Mouse (Mus musculus): Measurements from ENCODE around the gene Olfr45. TPM values are rescaled to one million over a fixed set of nuclear protein-coding genes. Genes with fewer than 3 reads are reported as not detected.
"Not testable (repeated sequence)": the region's sequence is repeated elsewhere in the genome, so short reads cannot be mapped to it uniquely, and the experiment has no call there.

The Olfr45 gene
- polyA plus RNA-seq (2011; ENCODE audit: insufficient read length, low read depth, missing spikeins) = not detected in 2 replicates

DNA sequence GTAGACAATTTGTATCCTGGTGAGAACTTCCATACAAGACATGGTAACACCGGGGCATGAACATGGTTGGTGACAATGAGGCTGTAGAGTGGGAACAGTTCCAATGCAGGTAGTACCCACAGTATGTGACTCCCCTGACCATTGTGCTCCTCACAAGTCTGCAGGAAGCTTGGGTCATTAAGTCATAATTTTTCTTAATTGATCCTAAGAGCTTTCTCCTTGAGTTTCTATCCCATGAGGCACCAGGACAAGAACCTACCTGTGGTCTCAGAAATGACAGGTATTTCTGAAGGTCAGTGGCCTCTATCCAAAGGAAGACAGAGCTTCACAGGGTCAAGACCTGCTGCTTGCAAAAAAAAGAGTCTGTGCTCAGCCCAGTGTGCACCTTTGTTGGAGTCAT is at the start of gene Olfr45:
Gene Olfr45, plus strand, starts transcription at position 301 of the 400 bp plus-strand sequence.
- TF ChIP-seq POLR2A (IDR thresholded peaks at IDR 0.05; ENCODE audit: low read depth, low read length) (no peak), CTCF (IDR thresholded peaks at IDR 0.05; ENCODE audit: borderline replicate concordance, insufficient read depth, low read length) (no peak)
- Histone ChIP-seq H3K4me1 (ENCODE audit: control insufficient read depth, insufficient read depth, low read length) (no peaks in the 10 kb centered on the region), H3K27ac (ENCODE audit: insufficient read depth, low read length) (no peak within 1 kb of the TSS), H3K4me3 (ENCODE audit: insufficient read depth, low read length) (no peak within 1 kb of the TSS)

DNA sequence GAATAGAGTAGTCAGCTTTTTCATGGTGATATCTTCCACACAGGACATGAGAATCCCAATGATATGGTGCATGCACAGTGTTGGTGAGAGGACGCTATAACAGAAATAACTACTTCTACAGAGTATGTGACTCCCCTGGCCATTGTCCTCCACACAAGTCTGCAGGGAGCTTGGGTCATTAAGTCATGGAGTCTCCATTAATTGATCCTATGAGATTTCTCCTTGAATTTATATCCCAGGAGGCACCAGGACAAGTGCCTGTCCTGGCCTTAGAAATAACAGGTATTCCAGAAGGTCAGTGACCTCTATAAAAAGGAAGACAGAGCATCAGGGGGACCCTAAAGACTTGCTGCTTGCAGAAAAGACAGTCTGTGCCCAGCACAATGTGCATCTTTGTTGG is 35.6 kb upstream of the Olfr45 start, which contains the start of gene Olfr53:
Gene Olfr53, plus strand, starts transcription at position 301 of the 400 bp plus-strand sequence.
- TF ChIP-seq POLR2A (IDR thresholded peaks at IDR 0.05; ENCODE audit: low read depth, low read length) (no peak), CTCF (IDR thresholded peaks at IDR 0.05; ENCODE audit: borderline replicate concordance, insufficient read depth, low read length) (no peak)
- Histone ChIP-seq H3K4me3 (ENCODE audit: insufficient read depth, low read length) (no peak within 1 kb of the TSS), H3K27ac (ENCODE audit: insufficient read depth, low read length) (no peak within 1 kb of the TSS), H3K4me1 (ENCODE audit: control insufficient read depth, insufficient read depth, low read length) (no peaks in the 10 kb centered on the region)

DNA sequence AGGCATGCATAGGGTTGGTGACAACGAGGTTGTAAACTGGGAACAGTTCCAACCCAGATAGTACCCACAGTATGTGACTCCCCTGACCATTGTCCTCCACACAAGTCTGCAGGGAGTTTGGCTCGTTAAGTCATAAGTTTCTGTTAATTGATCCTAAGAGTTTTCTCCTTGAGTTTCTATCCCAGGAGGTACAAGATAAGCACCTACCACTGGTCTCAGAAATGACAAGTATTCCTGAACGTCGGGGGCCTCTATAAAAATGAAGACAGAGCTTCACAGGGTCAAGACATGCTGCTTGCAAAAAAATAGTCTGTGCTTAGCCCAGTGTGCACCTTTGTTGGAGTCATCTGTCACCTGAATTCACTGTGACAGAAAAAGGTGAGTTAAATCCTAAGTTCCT is 22.1 kb upstream of the Olfr45 start, which contains the start of gene Olfr539:
Gene Olfr539, plus strand, starts transcription at position 301 of the 400 bp plus-strand sequence.
- no peak within 1 kb of the TSS for H3K4me3 ChIP-seq (ENCODE audit: insufficient read depth, low read length)
- H3K4me1 ChIP-seq (ENCODE audit: control insufficient read depth, insufficient read depth, low read length) = no peaks in the 10 kb centered on the region
- TF ChIP-seq POLR2A (IDR thresholded peaks at IDR 0.05; ENCODE audit: low read depth, low read length) (no peak), CTCF (IDR thresholded peaks at IDR 0.05; ENCODE audit: borderline replicate concordance, insufficient read depth, low read length) (no peak)
- no peak within 1 kb of the TSS for H3K27ac ChIP-seq (ENCODE audit: insufficient read depth, low read length)

DNA sequence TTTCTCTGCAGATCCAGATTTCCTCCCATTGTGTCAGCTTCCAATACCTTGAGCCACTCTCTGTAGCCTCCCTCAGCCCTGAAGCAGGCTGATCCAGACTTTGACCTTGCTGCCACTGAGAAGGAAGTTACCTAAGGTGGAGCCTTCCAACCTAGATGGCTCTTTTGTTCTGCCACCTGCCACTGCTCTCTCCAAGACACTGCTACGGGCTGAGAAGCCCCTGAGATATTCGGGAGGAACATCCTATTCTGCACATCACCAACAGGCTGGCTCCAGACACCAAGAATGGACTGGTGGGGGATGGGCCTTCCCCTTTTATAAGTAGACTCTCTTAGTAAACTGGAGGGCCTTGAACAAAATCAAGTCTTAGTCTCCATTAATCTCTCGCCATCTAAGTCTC is 11.1 kb upstream of the Olfr45 start:
- not testable (repeated sequence) for H3K4me1 ChIP-seq (ENCODE audit: control insufficient read depth, insufficient read depth, low read length)

DNA sequence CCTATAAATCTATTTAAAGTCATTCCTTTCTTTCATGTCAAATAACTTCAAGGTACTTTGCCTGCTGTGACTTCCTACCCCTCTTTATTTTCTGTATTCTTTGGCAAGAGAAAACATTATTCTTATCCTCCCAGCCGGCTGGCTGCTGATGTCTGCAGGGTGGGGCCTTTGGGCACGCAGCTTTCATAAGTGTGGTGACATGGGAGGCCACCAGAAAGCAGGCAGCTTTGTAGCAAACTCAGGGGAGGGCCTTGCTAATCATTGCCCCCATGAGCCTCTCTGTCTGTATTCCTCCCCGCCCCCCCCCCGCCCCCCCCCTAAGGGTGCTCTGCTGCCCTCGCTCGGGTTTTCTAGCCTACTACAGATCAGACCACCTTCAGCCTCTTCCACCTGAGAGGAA is 5.9 kb upstream of the Olfr45 start:
- Histone ChIP-seq H3K4me3 (ENCODE audit: insufficient read depth, low read length) (no peak overlapping the region), H3K4me1 (ENCODE audit: control insufficient read depth, insufficient read depth, low read length) (no peaks in the 10 kb centered on the region), H3K27ac (ENCODE audit: insufficient read depth, low read length) (no peak overlapping the region)
- TF ChIP-seq CTCF (IDR thresholded peaks at IDR 0.05; ENCODE audit: borderline replicate concordance, insufficient read depth, low read length) = no peak
- TF ChIP-seq POLR2A (IDR thresholded peaks at IDR 0.05; ENCODE audit: low read depth, low read length) = no peak

More for the DNA sequence above, 11.1 kb upstream of the Olfr45 start:
- not testable (repeated sequence) for H3K27ac ChIP-seq (ENCODE audit: insufficient read depth, low read length); H3K4me3 ChIP-seq (ENCODE audit: insufficient read depth, low read length)

DNA sequence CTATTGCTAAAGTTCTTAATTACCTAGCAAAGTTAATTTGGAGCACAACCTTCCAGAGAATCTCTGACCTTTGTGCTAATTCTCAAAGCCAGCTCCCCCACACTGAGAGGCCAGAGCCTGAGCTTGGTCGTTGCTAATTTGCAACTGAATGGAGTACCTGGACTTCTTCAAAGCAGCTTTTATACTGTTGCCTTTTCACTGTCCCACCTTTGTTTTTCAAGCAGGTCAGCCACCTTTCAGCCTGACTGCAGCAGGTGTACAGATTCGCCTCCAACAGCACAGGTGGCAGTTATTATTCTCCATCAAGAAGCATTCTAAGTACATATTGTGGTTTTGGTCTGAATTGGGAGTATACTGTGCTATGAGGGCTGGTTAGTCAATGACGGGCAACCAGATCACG is 2.2 kb upstream of the Olfr45 start:
- not testable (repeated sequence) for H3K4me3 ChIP-seq (ENCODE audit: insufficient read depth, low read length); H3K27ac ChIP-seq (ENCODE audit: insufficient read depth, low read length); H3K4me1 ChIP-seq (ENCODE audit: control insufficient read depth, insufficient read depth, low read length)

DNA sequence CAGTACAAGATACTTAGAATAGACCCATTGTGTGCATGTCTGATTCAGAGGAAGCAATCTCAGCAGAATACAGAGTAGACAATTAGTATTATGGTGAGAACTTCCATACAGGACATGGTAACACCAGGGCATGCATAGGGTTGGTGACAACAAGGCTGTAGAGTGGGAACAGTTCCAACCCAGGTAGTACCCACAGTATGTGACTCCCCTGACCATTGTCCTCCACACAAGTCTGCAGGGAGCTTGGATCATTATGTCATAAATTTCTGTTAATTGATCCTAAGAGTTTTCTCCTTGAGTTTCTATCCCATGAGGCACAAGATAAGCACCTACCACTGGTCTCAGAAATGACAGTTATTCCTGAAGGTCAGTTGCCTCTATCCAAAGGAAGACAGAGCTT is 15.2 kb downstream of the Olfr45 start, which contains the start of gene Olfr541:
Gene Olfr541, plus strand, starts transcription at position 301 of the 400 bp plus-strand sequence.
- Histone ChIP-seq H3K4me3 (ENCODE audit: insufficient read depth, low read length) (no peak within 1 kb of the TSS), H3K27ac (ENCODE audit: insufficient read depth, low read length) (no peak within 1 kb of the TSS), H3K4me1 (ENCODE audit: control insufficient read depth, insufficient read depth, low read length) (no peaks in the 10 kb centered on the region)
- no peak for TF ChIP-seq POLR2A (IDR thresholded peaks at IDR 0.05; ENCODE audit: low read depth, low read length)

DNA sequence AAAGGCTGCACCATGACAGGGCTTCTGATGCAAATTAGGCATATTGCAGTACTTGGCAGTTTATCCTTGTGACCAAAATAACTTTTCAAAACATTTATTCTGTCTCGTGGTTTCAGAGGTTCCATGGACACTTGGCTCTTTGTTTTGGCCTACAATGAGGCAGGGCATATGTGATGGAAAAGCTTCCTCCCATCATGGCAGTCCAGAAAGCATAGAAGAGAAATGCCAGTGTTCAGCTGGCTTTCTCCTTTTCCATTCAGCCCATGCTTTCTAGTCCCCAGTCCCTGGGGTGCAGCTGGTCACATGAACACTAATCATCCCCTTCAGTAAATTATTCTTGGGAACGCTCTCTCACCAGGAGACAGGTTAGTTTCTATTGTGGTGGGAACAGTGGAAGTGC is 24.6 kb downstream of the Olfr45 start:
- H3K4me1 ChIP-seq (ENCODE audit: control insufficient read depth, insufficient read depth, low read length) = no peaks in the 10 kb centered on the region
- no peak overlapping the region for H3K27ac ChIP-seq (ENCODE audit: insufficient read depth, low read length)
- TF ChIP-seq POLR2A (IDR thresholded peaks at IDR 0.05; ENCODE audit: low read depth, low read length) (no peak), CTCF (IDR thresholded peaks at IDR 0.05; ENCODE audit: borderline replicate concordance, insufficient read depth, low read length) (no peak)
- no peak overlapping the region for H3K4me3 ChIP-seq (ENCODE audit: insufficient read depth, low read length)

DNA sequence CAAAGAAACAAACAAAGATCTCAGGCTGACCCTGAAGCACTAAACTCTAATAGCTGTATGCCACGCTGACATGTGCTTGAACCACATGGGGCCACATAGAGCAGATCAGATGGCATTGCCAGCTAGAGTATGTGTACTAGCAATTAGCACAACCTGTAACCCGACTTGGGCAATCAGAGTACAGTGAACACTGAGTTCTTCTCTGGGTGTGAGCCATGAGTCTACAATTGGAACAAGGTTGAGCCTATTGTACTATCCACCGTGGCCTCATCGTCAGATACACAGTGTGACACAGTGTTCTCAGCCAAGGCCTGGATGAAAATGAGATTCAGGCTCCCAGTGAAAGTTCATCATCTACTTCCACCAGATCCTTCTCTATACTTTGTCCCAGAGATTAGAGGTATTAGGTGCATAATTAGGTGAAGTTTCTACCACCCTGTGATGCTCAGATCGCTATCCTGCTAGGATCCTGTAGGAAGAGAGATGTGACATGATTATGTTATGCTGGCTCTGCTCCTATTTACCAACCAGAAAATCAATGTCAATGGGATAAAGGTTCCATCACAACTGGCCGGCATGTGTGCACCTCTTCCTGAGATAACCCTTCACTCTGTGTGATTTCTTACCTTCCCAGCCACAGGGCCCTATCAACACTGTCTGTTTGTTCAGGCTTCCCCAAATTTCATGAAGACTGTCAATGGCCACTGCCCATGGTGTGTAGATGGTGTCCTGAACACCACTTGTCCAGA is 26.0 kb downstream of the Olfr45 start:
- TF ChIP-seq POLR2A (IDR thresholded peaks at IDR 0.05; ENCODE audit: low read depth, low read length) (no peak), CTCF (IDR thresholded peaks at IDR 0.05; ENCODE audit: borderline replicate concordance, insufficient read depth, low read length) (no peak)
- Histone ChIP-seq H3K27ac (ENCODE audit: insufficient read depth, low read length) (no peak overlapping the region), H3K4me1 (ENCODE audit: control insufficient read depth, insufficient read depth, low read length) (no peaks in the 10 kb centered on the region), H3K4me3 (ENCODE audit: insufficient read depth, low read length) (no peak overlapping the region)

DNA sequence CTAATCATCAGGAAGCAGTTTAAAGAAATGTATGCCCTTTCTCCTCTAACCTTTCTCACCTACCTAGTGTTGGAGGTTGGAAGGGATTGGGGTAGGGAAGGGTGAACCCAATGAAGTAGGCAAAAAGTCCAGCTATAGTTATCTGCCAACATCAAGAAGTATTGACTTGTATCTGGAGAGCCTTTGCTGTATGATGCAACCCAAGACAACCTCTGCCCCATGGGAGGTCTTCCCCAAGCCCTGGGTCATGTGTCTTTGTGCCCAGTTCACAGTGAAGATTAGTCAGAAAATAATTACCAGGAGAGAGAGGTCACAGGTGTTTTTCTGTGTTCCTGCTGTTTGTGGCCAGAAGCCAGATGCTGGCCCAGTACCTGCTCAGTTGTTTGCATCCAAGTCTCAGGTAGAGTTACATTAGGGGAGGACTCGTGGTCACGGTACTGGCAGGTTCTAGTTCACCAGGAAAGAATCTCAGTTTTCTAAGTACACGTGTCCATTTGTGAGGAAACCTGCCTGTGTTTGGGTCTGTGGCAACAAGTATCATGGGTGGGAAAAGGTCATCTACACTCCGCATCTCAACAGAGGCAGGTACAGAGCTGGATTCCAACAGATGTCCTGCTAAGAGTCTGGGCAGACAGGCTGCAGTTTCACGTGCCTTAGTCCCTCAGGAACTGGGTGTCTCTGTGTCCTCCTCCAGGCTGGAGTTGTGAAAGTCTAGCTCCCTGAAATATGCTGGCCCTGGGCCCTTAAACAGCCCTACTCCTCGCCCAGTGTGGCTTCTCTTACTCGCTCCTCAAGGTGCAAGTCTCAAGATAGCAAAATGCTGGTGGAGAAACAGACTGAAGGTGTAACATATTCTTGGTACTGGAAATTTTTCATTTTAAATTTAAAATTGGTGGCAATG is 35.7 kb downstream of the Olfr45 start:
- no peaks in the 10 kb centered on the region for H3K4me1 ChIP-seq (ENCODE audit: control insufficient read depth, insufficient read depth, low read length)
- TF ChIP-seq CTCF (IDR thresholded peaks at IDR 0.05; ENCODE audit: borderline replicate concordance, insufficient read depth, low read length) = no peak
- H3K4me3 ChIP-seq (ENCODE audit: insufficient read depth, low read length) = no peak overlapping the region
- H3K27ac ChIP-seq (ENCODE audit: insufficient read depth, low read length) = no peak overlapping the region

Data from embryonic fibroblast, embryonic 13.5 days (primary cell).